Mouse (Mus musculus) heart, postnatal 25 days (tissue): ENCODE measurements around the gene Sult6b2. TPM values are rescaled to one million over a fixed set of nuclear protein-coding genes. Genes with fewer than 3 reads are reported as not detected.

Experiments
- DNase-seq: peaks from one replicate; pipeline ENCODE4 v3.0.0; 2022; ENCODE audit warnings: low spot score
- intact Hi-C: fragments of 180-260 bp; cut with DNase I; formaldehyde crosslinking; loops from one replicate; pipeline ENCODE4 v1.15.1; 2025
- total RNA-seq, 2 experiments: library from RNA; stranded (reverse); gene quantifications; 2 replicates each; pipeline ENCODE4 v1.2.3; 2021

Sult6b2 gene
- total RNA-seq, 2 experiments from 2014 or later: 0.23 TPM; not detected in 1

- no peak for DNase-seq
- intact Hi-C loops: no loop called here
These were observed 19.0 kb downstream of the Sult6b2 start for GRCm38 (mm10) chr6:142785343-142785742.

- no peak for DNase-seq
- intact Hi-C loops: no loop called here
These were observed 23.0 kb downstream of the Sult6b2 start for GRCm38 (mm10) chr6:142781286-142781685.

- DNase-seq: no peak
- intact Hi-C loops: no loop called here
These were observed 23.7 kb downstream of the Sult6b2 start for GRCm38 (mm10) chr6:142780574-142781033.

GRCm38 (mm10) chr6:142779812-142780573 is 24.3 kb downstream of the Sult6b2 start:
- intact Hi-C loops: loop anchor here (2.0 to 10.0 kb wide), 3 partner anchors 32 to 395 kb away; no protein-coding TSS in a partner anchor
- DNase-seq: no peak

- no peak for DNase-seq
- intact Hi-C loops: loop anchor here (2.0 to 10.0 kb wide), 3 partner anchors 33 to 396 kb away; no protein-coding TSS in a partner anchor
These were observed 25.1 kb downstream of the Sult6b2 start for GRCm38 (mm10) chr6:142779045-142779811.

GRCm38 (mm10) chr6:142776935-142777334 is 27.4 kb downstream of the Sult6b2 start:
- intact Hi-C loops: loop anchor here (5.0 to 10.0 kb wide), 2 partner anchors 35 to 398 kb away; no protein-coding TSS in a partner anchor

GRCm38 (mm10) chr6:142773566-142773965 is 30.7 kb downstream of the Sult6b2 start:
- intact Hi-C loops: loop anchor here (10.0 kb wide), 1 partner anchor 401 kb away; no protein-coding TSS in a partner anchor

More at GRCm38 (mm10) chr6:142776935-142777334, 27.4 kb downstream of the Sult6b2 start:
- no peak for DNase-seq

GRCm38 (mm10) chr6:142771643-142772042 is 32.7 kb downstream of the Sult6b2 start:
- no peak for DNase-seq
- intact Hi-C loops: loop anchor here (10.0 kb wide), 1 partner anchor 403 kb away; no protein-coding TSS in a partner anchor

More at GRCm38 (mm10) chr6:142773566-142773965, 30.7 kb downstream of the Sult6b2 start:
- no peak for DNase-seq

- no peak for DNase-seq
- intact Hi-C loops: loop anchor here (10.0 kb wide), 1 partner anchor 405 kb away; no protein-coding TSS in a partner anchor
These were observed 34.4 kb downstream of the Sult6b2 start for GRCm38 (mm10) chr6:142769896-142770295.

- DNase-seq: no peak
- intact Hi-C loops: no loop called here
These were observed 37.0 kb downstream of the Sult6b2 start for GRCm38 (mm10) chr6:142767305-142767704.

- intact Hi-C loops: no loop called here
- no peak for DNase-seq
These were observed 39.4 kb downstream of the Sult6b2 start for GRCm38 (mm10) chr6:142764933-142765332.

- DNase-seq: no peak
- intact Hi-C loops: loop anchor here (5.0 to 10.0 kb wide), 2 partner anchors 372 to 415 kb away; partner anchors contain the start of genes Golt1b, Pyroxd1 and Recql
These were observed 44.7 kb downstream of the Sult6b2 start for GRCm38 (mm10) chr6:142759633-142760032.

- DNase-seq: no peak
- intact Hi-C loops: loop anchor here (5.0 to 10.0 kb wide), 2 partner anchors 371 to 414 kb away; partner anchors contain the start of genes Golt1b, Pyroxd1 and Recql
These were observed 45.7 kb downstream of the Sult6b2 start for GRCm38 (mm10) chr6:142758562-142758961.

GRCm38 (mm10) chr6:142757976-142758375 is 46.3 kb downstream of the Sult6b2 start:
- DNase-seq: no peak
- intact Hi-C loops: loop anchor here (5.0 to 10.0 kb wide), 2 partner anchors 371 to 413 kb away; partner anchors contain the start of genes Golt1b, Pyroxd1 and Recql

GRCm38 (mm10) chr6:142757334-142757965 is 46.9 kb downstream of the Sult6b2 start:
- DNase-seq: no peak
- intact Hi-C loops: loop anchor here (5.0 to 10.0 kb wide), 2 partner anchors 370 to 413 kb away; partner anchors contain the start of genes Golt1b, Pyroxd1 and Recql

- peak; percentile 74 for DNase-seq
- intact Hi-C loops: loop anchor here (5.0 to 10.0 kb wide), 2 partner anchors 369 to 412 kb away; partner anchors contain the start of genes Golt1b, Pyroxd1 and Recql
These were observed 47.6 kb downstream of the Sult6b2 start, which contains the start of gene Cmas for GRCm38 (mm10) chr6:142756507-142757333. TSS of gene Cmas (plus strand) at chr6:142756686.

GRCm38 (mm10) chr6:142752331-142753246 is 51.7 kb downstream of the Sult6b2 start:
- intact Hi-C loops: loop anchor here (10.0 kb wide), 1 partner anchor 408 kb away; the partner anchor contains the start of gene Pyroxd1
- DNase-seq: no peak
